Mouse (Mus musculus) left cerebral cortex, adult 9 months (tissue): Measurements from ENCODE around the gene Hivep3.

Experiments used
- DNase-seq, 2 experiments: peaks; one replicate each; pipeline ENCODE4 v3.0.0; 2022; ENCODE audit warnings: low spot score in 2 of 2

Gene Hivep3

DNA sequence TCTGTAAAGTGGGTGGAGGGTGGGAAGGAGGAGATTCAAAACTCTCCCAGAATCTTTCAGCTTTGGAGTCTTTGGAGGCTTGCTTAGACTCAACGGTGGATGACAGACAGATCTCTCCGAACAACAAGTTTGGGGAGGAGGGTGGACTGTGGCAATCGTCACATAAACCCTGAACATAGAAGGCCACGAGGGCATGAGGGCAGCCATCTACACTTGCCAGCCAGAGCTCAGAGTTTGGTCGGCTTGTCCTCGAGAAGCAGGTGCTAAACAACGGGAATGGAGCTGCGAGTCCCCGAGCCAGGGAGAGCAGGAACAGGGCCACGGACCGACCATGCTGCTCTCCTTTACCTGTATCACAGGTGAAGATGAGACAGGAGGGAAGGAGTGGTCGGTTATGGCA is 242.2 kb downstream of the Hivep3 start:
- no peak for DNase-seq

DNA sequence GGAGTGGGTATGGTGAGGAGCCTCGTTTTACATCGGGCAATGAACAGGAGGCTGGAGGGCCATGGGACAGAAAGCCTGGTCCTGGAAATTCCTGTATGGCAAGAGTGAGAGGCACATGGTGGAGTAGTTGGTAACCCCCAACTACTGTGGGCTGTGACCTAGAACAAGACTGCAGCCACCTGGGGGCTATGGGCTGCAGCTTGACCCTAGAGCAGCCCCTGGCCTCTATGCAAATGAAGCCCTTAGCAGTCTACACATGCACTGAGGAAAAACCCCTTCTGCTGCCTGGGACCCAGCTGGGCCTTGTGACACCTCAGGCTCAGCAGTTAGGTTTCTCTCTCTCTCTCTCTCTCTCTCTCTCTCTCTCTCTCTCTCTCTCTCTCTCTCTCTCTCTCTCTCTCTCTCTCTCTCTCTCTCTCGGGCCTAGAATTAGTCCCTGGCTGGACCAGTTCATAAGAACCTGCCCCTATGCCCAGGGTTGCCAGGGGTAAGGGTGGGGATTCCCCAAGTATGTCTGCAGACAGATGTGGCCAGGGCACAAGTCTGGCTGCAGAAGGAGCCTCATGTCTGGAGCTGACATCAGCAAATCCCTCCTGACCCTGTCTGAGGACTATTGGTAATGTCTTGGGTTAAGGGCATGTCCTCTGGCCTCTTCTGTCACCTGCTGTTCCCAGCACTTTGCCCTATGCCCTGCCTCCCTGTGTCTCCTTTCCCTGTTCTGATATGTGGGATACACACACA is 243.0 kb downstream of the Hivep3 start:
- no peak for DNase-seq

DNA sequence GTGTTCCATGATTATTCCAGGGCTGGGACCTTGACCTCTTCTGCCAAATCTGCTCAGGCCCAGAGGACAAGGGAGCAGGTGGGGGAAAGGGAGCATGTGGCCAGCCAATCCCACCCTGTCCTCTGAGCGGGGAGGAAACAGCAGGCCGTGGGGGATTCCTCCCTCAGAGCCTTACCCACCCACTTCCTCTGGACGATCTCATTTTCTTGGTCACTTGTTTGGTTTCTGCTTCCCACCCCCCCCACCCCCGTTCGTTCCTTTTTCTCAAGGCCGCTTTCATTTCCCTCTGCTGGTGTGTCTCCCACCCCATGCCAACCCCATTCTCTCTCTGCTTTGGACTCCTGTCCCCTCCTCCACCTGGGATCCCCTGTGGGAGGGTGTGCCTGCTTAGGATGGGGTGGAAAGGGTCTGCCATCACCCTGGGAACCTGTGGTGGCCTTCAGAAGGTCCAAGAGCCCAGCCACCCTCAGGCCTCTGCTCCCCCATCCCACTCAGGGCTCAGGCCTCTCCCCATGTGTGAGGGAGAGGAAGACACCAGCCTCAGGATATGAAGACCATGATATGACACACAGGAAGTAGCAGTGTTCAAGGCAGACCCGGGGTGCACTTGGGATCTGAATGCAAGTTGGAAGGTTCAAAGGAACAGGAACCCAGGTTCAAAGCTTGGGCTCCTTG is 244.4 kb downstream of the Hivep3 start:
- DNase-seq: no peak

DNA sequence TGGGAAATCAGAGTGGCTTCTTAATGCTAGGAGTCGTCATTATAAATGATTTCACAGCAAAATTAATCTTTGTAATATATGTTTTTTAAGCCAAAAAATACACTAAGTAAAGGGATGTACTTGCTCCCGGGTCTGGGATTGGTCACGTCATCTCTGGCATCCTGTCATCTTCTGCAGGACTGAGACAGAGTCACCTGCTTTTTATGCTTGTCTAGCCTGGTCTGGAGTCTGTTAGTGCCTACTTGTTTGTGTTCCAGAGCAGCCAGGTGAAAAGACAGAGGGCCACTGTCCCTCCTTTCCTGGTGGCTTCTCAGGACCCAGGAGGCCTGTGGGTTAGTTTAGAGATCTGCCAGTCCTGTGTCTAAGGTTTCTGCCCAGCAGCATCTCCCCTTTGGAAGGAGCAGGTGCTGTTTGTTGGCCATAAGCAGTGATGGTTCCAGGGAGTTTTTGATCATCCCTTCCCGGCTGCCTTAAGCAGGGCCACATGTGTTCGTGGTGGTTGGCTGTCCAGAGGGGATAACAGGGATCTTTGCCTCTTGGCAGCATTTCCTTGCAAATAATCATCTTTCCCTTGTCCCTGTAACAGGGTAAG is 245.8 kb downstream of the Hivep3 start:
- no peak for DNase-seq

DNA sequence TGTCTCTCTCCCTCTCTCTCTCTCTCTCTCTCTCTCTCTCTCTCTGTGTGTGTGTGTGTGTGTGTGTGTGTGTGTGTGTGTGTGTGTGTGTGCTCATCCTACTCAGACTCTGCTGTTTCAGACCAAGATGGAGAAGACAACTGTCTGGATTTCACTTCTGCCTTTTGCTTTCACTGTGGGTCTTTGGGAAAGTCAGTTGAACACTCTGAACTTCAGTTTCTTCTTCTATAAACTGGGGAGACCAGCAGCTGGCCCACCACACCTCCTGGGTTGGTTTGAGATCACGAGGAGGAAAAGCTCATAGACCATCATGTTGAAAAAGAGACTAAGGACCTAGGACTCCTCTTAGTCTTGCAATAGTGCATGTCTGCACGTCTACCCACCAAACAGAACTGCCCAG is 246.3 kb downstream of the Hivep3 start:
- DNase-seq: no peak

DNA sequence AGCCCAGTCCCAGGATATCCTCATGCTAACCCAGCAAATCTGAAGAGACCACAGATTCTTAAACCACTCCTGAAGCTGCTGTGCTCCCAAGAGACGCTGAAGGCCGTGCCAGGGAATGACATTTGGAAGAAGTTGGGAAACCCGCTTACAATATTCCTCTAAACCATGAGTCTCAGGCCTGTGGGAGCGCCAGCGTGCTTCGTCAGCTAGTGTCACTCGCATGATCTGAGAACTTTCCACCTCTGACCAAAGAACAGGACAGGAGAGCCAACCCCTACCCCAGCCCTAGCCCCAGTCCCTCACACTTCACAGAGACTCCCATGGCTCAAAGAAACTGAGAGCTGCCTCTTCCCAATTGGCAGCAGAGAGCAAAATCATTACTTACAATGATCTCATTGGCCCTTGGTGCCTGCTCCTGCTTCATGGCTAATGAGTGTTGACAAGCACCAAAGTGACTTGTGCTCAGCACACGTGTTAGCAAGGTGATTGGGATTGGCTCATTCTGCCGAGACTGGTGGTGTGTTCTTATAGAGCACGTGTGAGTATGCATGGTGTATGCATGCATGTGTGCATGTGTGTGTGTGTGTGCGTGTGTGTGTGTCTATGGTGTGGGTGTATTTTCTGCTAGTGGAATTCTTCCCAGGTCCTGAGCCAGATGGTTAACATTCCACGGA is 247.6 kb downstream of the Hivep3 start:
- no peak for DNase-seq

DNA sequence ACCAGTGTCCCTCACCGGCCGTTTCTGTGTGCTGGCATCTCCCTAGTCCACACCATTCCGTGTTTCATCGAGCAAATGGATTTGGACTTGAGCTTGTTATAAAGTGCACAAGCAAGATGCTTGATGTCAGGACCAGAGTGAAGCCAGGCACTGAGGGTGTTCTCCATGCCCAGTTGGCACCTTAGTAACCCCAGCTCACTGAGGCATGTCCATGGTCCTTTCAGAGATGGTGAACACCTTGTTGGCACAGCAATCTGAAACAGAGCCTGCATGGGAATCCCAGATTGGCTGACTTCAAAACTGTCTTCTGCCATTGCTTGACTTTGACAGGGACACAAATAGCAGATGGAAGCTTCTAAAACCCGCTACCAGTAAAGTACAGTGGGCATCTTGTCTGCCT is 252.5 kb downstream of the Hivep3 start:
- DNase-seq: no peak

DNA sequence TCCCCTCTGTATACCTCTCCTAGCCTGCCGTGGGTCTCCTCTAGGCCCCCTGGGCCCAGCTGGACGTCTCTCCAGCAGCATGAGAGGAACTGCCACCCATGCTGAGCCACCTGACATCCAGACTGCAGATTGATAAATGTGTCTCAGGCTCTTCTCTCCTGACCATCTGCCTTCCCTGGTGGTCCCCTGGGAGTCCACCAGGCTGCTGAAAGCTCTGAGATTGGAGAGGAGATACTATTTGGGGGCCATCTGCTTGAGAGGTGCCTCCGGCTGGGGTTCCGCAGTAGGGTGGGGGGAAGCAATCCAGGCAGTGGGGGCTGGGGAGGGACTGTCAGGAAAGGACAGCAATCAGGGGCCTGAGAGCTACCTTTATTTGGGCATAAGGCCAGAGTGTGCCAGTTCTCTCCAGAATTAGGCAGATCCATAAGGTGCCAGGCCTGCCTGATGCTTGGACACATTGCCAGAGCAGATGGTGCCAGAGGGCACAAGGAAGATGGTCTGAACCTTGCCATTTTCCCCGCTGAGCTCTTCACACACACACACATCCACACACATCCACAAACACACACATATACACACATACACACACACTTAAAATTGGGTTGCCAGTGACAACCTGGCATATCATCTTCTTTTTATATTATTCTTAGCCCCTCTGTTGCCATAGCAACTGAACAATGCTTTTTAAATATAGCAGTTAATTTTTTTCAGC is 253.2 kb downstream of the Hivep3 start:
- DNase-seq: no peak

DNA sequence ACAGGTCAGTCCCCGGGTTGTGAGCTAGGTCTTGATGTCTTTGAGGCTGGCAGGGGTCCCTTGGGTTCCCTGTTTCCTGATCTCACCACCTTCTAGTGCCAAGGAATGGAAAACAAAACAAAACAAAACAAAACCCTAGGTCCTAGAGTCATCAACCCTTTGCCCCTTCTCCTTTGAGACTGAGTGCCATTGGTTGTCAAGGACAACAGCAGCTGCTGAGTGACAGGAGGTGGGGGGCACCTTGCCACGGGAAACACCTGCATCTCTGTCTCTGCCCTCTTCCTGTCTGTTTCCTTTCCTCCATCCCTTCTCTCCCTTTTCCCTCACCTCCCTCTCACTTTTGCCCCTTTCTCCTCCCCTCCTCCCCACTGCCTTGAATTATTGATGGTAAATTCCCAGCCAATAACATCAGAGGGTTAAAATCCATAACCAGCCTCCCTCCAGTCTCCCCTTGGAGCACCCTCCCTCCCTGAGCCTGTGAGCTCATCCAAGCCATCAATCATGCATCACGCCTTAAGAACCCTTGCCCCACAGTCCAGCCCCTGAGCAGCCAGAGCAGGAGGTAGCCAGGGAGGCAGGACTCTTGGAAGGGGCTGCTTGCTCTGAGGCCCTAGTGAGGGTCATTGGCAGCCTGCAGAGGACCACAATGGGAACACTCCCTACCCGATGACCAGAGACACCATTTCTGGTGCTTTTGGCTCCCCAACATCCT is 253.9 kb downstream of the Hivep3 start:
- DNase-seq: no peak

DNA sequence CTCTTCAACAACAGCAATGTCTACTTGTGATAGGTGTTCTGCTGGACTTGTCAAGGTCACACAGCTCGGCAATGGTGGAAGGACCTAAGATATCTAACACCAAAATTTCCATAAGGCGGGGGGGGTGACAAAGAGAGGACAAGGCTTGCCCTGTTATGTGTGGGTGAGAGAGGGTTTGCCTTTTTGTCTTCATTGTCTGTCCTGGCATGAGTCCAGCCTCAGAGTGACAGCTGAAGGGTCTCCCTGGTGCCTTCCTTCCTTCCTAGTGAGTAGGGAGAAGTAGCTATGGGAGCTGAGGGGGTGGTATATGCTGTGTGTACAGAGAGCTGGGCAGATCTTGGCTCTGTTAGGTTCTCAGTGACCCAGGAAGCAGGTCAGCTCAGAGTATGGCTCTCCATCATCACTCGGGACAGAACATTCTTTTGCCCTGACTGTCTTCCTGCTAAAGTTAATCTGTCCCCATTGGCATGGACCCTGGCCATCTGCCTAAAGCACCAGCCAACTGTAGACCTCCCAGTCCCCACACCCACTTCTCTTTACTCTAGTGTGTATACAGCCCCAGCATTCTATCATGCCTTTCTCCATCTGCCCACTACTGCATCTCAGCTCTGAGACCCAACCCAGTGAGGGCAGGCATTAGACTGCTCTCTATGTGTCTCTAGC is 255.6 kb downstream of the Hivep3 start:
- no peak for DNase-seq

DNA sequence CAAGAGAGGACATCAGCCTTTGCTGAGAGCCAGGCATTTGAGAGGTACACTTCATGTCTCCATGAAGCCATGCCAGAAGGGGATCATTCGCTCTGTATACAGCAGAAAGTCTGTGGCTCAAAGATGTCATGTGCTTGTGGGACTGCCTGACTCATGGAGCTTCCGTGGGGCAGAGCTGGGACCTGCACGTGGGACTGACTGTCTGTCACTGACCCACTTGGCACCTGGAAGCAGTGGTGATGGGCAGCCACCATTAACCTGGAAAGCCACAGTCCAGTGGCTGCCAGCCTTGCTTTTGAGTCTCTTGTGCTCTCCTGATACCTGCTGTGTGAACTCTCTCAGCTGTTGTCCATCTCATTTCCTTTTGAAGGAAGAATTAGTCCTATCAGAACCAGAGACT is 256.8 kb downstream of the Hivep3 start:
- no peak for DNase-seq

DNA sequence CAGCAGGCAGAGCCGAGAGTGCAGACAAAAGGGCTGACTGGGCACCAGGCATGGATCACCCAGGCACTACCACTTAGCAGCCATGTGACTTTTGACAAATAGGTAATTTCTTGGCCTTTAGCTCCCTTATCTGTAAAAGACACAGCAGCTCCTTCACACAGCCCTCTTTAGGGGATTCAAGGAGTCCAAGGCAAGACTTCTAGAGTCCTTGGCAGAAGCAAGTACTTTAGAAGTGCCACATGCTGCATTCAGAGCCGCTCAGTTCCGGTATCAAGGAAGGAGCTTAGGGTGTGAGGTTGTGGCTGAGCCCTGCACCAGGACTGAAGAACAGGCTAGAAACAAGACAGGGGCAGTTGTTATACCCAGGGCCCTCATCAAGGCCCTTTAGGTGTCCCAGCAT is 257.3 kb downstream of the Hivep3 start:
- no peak for DNase-seq

DNA sequence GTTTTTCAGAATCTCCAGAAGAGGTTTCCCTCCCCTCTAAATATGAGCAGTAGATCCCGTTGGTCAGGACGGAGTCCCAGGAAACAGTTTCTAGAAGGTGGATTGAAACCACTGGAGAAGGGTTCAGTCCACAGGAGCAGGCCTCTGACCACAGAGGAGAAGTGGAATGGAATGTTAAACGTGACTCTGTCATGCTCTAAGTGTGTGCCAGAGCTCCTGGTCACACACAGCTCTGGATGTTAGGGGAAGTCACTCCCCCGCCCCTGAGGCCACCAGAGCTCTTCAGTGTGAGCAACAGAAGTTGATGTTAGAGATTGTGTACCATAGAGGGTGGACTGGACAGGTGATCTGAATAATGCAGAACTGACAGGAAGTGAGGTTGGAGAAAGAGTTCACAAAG is 258.2 kb downstream of the Hivep3 start:
- no peak for DNase-seq

DNA sequence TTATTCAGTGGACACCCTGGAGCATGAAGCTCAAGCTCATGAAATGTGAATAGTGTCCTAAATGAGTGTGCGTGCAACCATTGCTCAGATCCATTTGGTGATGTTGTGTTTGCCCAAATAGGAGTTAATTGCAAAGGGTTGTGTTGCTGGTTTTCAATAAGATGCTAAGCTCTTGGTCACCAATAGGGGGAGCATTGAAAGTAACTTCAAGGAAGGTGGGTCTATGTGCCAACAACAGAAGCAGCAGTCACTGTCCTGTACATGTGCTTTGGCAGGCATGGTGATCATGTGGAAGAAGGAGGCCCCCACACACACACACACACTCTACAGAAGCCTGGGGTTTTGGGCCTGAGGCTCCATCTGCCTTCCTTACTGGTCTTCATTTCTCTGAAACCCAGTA is 262.8 kb downstream of the Hivep3 start:
- no peak for DNase-seq

DNA sequence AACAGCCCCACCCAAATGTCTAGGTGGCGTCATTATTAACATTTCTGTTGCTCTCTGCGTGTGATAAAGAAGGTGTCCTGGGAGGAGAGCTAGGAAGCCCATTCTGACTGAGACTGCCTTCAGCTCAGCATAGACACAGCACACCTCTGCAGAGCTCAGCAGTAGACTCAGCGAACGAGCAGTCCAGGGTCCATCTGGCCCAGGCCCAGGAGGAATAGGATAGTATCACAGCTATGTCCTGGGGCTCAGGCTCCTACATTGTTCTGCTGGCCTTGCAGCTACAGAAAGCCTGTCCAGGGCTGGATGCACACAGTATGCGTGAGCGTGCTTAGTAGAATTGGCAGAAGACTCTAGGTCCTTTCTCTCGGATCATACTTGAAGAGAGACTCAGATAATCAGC is 263.8 kb downstream of the Hivep3 start:
- no peak for DNase-seq

DNA sequence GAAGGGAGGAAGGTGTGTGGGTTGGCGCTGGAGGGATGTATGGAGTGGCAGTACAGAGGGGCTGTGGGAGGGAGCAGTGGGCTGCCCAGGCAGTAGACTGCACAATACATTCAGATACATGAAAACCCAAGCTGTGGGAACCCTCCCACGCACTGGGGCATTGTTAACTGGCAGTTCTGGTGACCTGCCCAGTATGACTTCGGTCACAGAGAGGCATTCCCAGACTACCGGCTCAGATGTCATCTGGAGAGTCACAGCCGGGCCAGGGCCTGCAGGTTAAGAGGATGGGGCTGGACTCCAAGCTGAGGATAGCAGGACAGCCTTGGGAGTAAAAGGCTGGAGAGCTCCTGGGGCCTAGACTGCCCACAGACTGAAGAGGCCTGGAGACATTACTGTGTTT is 265.3 kb downstream of the Hivep3 start:
- DNase-seq: no peak

DNA sequence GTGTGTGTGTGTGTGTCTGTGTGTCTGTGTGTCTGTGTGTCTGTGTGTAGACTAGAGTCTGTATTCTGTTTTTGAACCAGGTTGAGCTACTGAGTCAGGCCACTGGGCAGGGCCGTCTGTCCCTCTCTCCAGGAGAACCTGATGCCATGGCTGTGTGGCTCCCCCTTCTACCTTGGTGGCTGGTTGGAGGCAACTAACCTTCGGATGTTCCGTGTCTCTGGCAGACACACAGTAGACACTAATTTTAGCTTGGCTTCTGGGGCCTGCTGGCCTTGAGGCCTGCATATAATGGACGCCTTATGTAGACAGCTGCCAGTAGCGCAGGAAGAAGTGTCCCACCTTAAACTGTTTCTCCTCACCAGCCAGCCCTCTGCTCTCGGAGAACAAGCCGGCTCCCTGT is 267.3 kb downstream of the Hivep3 start:
- DNase-seq: no peak

DNA sequence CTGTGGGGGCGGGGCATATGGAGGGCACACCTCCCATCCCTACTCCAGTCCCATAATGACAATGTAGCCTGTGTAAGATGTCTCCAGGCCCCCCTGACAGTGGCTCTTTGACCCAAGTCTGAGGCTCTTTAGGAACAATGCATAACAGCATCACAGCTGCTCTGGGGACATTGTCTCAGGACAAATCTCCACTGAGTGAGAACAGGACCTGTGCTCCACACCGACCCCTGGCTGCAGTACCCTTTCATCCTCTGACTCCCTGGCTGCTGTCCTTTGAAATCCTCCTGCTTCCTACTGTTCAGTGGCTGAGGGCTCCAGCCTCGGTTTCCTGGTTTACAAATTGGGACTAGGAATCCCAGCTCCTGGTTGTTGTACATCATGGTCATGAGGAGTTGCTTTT is 269.4 kb downstream of the Hivep3 start:
- DNase-seq: no peak

DNA sequence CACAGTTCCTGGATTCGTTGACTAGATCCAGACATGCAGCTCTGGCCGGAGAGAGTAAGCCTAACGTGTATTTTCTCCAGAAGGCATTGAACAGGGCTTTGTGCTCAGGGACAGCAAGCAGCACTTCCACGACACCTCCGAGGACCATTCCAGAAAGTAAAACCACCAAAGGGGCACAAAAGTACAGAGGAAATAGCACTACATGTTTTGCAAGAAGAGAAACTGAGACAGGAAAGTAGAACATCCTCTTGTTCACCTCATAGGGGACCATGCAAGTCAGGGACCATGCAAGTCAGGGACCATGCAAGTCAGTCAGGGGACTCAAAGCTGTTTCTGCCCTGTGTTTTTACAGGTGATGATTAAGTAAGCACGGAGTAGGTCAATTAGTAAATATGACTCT is 272.5 kb downstream of the Hivep3 start:
- no peak for DNase-seq

DNA sequence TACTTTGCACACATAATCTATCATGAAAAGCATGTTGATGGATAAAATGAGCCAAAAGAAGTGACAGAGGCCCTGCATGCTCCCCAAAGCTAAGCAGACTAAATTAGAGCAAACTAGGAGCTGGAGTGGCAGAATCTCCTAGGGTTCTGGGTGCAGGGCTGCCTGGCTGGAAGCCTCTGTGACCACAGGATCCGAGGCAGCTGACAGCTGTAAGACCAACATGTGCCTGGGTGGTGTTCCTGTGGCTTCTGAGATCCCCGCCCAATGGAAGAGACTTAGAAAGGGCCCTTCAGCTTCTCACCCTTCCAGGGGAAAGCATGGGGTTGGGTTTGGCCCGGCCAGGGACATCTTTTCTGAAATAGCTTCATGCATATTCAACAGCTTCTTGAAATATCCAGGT is 274.3 kb downstream of the Hivep3 start:
- no peak for DNase-seq

DNA sequence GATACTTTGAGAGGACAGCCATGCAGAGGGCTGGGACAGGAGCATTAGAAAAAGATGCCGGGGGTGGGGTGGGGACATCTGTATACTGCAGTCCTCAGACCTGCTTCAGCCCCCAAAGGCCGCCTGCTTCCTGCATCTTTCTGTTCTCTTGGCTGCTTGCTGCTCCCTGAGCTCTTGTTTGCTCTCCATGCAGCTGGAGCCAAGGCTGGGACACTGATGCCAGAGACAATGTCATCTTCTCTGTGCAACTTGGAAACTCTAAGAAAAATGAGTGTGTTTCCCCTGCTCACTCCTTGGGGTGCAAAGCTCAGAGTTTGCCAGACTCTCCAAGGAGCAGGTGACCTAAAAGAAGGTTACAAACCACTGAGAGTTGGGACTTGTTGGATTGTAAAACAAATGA is 275.6 kb downstream of the Hivep3 start:
- no peak for DNase-seq
